Mouse (Mus musculus): ENCODE results near the gene Mc1r. TPM values are rescaled to one million over a fixed set of nuclear protein-coding genes. Genes with fewer than 3 reads are reported as not detected.
"Not testable (repeated sequence)": the region's sequence is repeated elsewhere in the genome, so short reads cannot be mapped to it uniquely, and the experiment has no call there.

The Mc1r gene
- polyA plus RNA-seq, 1 experiment, result not detected

DNA sequence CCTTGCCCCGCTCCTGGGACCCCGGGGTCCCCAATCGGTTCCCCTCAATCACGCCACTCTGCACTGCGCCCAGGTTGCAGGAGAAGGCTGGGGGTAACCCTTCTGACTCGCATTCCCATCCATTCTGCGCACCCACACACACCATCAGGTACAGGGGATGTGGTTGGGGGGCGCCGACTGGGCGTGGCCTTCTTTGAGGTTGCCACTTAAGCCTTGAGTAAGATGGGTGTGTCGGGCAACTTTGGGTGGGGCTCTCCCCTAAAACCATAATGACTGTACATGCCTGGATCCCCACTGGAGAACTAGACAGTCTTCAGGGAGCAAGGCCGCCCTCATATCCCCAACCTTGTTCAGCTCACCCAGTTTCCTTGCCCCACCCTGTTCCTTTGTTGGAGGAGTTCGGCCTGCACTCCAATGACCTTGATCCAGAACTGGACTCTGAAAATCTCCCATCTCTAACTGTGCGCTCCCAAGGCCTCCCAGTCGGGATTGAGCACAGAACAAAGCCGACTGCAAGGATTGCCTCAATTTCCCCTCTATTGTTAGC is 4.9 kb downstream of the Mc1r start:
- no peak for DNase-seq (ENCODE audit: low read depth)

DNA sequence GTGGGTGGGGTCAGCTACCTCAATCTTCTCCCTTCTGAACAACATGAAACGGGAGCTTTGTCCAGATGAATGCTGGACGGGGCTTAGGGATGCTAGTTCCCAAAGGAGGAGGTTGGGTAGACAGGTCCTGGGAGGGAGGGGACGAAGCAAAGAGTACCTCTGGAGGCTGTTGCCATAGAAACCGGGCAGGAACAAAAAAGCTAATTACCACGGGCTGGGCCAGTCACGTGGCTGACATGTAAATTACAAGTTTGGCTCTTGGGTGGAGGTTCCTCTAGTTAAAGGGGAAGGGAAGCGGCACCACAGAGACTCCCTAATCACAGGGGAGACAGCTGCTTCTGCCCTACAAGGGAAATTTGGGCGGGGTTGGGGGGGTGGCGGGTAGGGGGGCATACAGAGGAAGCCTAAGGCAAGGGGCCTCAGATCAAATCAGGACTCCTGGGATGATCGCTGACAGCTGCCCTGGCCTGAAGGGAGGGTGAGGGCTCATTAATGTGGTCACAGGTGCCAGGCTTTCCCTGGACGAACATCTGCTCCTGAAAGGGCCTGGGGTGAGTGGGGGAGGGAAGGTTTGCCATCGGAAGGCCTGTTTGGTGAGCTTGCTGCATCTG is 5.8 kb downstream of the Mc1r start:
- no peak for DNase-seq (ENCODE audit: low read depth)

- DNase-seq (ENCODE audit: low read depth), result no peak
Measured at GRCm38 (mm10) chr8:123414255-123414654, 7.3 kb downstream of the Mc1r start.

DNA sequence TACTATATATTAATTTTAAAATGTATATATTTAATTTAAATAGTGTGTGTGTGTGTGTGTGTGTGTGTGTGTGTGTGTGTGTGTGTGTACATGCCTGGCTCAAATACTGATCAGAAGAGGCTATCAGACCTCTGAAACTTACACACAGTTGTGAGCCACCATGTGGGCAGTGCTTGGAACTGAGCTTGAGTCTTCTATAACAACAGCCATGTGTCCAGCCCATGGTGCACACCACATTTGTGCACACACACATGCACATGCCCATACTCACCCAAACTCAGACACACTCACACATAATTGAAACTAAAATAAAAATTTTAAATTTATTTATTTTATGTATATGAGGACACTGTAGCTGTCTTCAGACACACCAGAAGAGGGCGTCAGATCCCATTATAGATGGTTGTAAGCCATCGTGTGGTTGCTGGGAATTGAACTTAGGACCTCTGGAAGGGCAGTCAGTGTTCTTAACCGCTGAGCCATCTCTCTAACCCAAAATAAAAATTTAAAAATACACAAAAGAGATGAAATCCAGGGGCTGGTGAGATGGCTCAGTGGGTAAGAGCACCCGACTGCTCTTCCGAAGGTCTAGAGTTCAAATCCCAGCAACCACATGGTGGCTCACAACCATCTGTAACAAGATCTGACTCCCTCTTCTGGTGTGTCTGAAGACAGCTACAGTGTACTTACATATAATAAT is 8.2 kb downstream of the Mc1r start:
- DNase-seq (ENCODE audit: low read depth), result not testable (repeated sequence)

- DNase-seq (ENCODE audit: low read depth), result no peak
Measured at GRCm38 (mm10) chr8:123415967-123416943, 9.3 kb downstream of the Mc1r start.

DNA sequence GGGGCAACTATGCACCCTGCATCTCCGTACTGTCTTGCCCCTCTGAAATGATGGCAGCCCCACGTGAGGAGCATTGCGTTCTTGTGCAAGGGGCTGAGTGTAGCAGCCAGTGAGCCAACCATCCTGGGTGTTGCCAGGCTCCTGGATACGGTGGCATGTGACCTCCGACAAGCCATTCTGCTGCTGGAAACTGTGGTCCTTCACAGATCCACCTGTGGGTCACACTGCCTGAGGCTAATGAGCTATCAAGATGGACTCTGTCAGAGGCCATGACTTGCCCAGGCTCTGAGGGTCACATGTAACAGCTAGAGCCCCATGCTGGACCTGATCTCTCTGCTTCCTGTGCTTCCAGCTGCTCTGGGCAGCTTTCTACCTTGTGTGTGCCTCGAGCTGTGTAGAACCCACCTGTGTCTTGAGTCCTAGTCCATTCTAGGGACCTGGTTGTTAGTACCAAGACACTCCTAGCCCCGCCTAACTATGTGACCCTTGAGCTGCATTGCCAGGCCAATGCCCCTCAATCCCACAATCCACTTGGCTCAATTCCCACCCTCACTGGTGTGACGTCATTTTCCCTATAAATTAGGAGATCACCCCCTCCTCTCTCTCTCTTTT is 10.1 kb downstream of the Mc1r start:
- DNase-seq (ENCODE audit: low read depth), result no peak

- DNase-seq (ENCODE audit: low read depth), result no peak
Measured at GRCm38 (mm10) chr8:123419711-123420110, 12.8 kb downstream of the Mc1r start.

- no peak for DNase-seq (ENCODE audit: low read depth)
Measured at GRCm38 (mm10) chr8:123420525-123421281, 13.8 kb downstream of the Mc1r start.

DNA sequence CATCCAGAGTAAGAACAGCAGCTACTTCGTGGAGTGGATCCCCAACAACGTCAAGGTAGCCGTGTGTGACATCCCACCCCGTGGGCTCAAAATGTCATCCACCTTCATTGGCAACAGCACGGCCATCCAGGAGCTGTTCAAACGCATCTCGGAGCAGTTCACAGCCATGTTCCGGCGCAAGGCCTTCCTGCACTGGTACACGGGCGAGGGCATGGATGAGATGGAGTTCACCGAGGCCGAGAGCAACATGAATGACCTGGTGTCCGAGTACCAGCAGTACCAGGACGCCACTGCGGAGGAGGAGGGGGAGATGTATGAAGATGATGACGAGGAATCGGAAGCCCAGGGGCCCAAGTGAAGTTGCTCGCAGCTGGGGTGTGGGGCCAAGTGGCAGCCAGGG is 14.4 kb downstream of the Mc1r start:
- no peak for DNase-seq (ENCODE audit: low read depth)

DNA sequence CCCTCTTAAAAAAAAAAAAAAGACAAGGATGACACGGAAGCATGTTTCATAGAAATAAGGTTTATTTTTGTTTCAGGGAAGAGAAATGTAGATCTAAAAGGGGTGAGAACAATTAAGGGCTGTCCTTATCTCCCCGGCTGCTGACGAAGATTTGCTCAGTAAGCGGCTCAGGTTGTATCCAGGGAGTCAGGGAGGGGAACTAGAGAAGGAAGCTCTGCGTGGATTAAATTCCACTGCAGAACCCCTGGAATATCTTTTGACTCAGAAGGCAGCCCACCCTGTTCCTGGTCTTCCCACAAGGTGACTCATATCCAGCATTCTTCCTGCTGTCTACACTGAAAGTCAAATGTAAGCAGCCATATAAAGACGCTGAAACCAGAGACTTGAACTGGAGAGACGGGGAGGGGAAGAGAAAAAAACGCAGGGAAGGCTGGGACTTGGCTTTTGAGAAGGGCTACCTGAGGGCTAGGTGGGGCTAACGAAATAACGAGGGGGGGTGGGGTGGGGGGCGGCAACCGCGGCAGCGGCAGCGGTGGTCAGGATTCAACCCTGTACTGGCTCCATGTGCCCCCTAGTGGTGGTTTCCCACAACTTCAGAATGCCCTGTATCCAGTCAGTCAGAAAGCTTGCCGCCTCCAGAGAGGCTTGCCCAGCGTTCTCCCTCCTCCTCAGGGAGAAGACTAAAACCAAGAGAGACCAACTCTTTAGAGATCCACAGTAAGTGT is 15.3 kb downstream of the Mc1r start:
- no peak for DNase-seq (ENCODE audit: low read depth)

DNA sequence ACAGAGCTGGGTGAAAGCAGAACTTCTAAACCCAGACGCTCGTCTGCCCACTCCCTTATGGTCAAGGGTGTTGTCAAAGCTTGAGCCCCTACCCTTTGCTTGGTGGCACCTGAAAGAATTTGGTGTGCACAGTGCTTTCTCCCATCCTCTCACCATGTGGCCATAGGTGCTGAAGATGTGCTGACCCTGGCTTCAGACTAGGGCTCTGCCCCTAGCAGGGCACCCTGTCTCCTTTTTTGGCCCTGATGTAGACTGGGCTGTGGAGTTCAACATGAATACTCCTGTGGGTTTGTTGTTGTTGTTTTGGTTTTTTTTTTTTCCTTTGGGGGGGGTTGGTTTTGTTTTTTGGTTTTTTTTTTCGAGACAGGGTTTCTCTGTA is 15.9 kb downstream of the Mc1r start:
- no peak for DNase-seq (ENCODE audit: low read depth)

GRCm38 (mm10) chr8:123423441-123423840 is 16.5 kb downstream of the Mc1r start, which contains the start of gene Def8:
Gene Def8 (plus strand): TSS chr8:123423527.
- DNase-seq (ENCODE audit: low read depth), result no peak

GRCm38 (mm10) chr8:123426511-123427509 is 19.9 kb downstream of the Mc1r start:
- DNase-seq (ENCODE audit: low read depth), result no peak

GRCm38 (mm10) chr8:123427639-123428275 is 20.9 kb downstream of the Mc1r start:
- DNase-seq (ENCODE audit: low read depth), result no peak

DNA sequence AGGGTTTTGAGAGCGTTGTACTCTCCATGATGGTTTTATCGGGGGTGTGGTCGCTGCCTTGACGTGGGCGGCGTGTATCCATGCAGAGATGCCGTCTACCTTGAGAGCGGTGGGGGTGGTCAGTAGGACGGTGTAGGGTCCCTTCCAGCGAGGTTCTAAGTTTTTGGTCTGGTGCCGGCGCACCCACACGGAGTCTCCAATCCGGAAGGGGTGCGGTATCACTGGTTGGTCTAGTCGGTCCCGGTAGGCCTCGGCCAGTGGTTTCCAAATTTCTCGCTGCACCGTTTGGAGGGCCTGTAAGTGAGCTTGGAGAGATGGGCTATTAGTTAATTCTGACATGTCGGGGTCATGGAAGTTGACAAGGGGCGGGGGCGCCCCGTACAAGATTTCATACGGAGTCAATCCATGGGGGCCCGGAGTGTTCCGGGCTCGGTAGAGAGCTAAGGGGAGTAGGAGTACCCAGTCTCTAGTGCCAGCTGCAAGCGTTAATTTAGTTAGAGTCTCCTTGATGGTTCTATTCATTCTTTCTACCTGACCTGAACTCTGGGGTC is 21.5 kb downstream of the Mc1r start:
- DNase-seq (ENCODE audit: low read depth), result no peak

DNA sequence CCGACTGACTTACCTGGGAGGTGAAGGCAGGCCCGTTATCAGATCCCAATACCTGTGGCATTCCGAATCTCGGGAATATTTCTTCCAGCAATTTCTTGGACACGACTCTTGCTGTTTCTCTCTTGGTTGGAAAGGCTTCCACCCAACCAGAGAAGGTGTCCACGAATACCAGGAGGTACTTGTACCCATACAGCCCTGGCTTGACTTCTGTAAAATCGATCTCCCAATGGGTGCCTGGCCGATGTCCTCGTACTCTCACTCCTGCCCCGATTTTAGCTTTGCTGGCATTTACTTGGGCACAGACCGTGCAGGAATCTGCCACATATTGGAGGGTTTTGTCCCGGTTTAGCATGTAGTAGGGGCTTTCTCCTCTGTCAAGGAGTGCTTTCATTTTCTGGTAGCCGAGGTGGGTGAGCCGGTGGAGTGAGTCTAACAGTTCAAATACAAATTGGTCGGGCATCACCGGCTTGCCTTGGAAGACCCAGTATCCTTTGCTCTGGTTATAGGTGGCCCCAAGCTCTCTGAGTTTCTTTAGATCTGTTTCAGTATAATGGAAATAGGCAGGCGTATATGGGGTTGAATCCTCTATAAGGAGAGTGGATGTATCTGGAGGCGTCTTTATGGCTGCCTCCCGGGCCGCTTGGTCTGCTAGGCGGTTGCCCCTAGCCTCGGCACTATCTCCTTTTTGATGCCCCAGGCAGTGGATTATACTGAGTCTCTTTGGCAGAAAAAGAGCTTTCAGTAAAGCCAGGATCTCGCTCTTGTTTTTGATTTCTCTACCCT is 22.2 kb downstream of the Mc1r start:
- DNase-seq (ENCODE audit: low read depth), result no peak

- DNase-seq (ENCODE audit: low read depth), result not testable (repeated sequence)
Measured at GRCm38 (mm10) chr8:123429722-123430013, 22.8 kb downstream of the Mc1r start.

DNA sequence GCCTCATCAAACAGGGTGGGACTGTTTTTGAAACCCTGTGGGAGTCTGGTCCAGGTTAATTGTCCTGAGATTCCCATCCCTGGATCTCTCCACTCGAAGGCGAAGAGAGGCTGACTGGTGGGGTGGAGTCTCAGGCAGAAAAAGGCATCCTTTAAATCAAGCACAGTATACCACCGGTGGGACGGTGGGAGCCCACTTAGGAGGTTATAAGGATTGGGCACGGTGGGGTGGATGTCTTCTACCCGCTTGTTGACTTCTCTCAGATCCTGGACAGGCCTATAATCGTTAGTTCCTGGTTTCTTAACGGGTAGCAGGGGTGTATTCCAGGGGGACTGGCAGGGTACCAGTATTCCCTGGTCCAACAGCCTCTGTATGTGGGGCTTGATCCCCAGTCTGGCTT is 24.0 kb downstream of the Mc1r start:
- not testable (repeated sequence) for DNase-seq (ENCODE audit: low read depth)

Data from gonadal fat pad, adult 2 months (tissue).